Mouse (Mus musculus) small intestine, adult 2 months (tissue): Measurements from ENCODE around the gene Fbxo48.

Experiments
- CTCF ChIP-seq: fragments of 200-500 bp; IDR thresholded peaks from 2 replicates; pipeline ENCODE4 v1.5.1; 2012; ENCODE audit warnings: low read depth, mild to moderate bottlenecking, control low read depth, inconsistent platforms, low read length, moderate library complexity, mixed read lengths; ENCODE audit not compliant: insufficient replicate concordance, insufficient read length; ENCODE audit errors: extremely low read depth
- POLR2A ChIP-seq: fragments of 200-500 bp; IDR thresholded peaks from 2 replicates; pipeline ENCODE4 v1.6.1; 2012; ENCODE audit warnings: low read depth, mild to moderate bottlenecking, control low read depth, inconsistent platforms, low read length, moderate library complexity

GRCm38 (mm10) chr11:16997465-16997864 is 46.3 kb downstream of the Fbxo48 start:
- no peak for TF ChIP-seq POLR2A
- no peak for TF ChIP-seq CTCF
